Mouse (Mus musculus): ENCODE data around the gene Ciao2a. TPM values are rescaled to one million over a fixed set of nuclear protein-coding genes. Genes with fewer than 3 reads are reported as not detected.

Ciao2a gene
- polyA plus RNA-seq, 1 experiment from 2014 or later: 158 TPM

DNA sequence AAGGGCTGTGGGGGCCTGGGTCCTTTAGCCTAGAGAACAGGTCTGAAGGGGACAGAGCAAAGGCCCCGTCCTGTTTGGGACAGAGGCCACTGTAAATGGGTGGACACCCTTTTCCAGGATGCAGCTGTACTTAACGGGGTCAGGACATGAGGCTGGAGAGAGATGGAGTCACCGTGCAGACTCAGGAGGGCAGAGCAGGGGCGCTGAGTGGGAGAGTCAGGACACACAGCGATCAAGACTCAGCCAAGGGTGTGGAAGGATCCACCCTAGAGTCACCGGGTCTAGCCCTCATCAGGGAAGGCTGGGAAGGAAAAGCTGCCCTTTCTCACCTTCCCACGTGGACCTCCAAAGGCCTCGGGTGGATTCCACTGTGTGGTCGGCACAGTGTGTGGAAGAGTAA, 25.6 kb downstream of the Ciao2a start:
- Histone ChIP-seq H3K36me3 (ENCODE audit: control insufficient read depth, insufficient read depth, low read length) (no peaks in the 10 kb centered on the region), H3K9me3 (replicated peaks; ENCODE audit: control insufficient read depth, low read length) (no peaks in the 10 kb centered on the region), H3K27me3 (ENCODE audit: control insufficient read depth, insufficient read depth, low read length) (no peaks in the 10 kb centered on the region), H3K27ac (ENCODE audit: low read length) (no peak overlapping the region), H3K9ac (ENCODE audit: low read length) (no peak overlapping the region), H3K4me2 (ENCODE audit: low read depth, low read length) (no peak overlapping the region), H3K4me3 (replicated peaks; ENCODE audit: low read length) (no peak overlapping the region), H3K4me1 (ENCODE audit: control insufficient read depth, insufficient read depth, low read length) (no peaks in the 10 kb centered on the region)
- ATAC-seq (ENCODE audit: insufficient read depth, low FRiP score): no peak
- WGBS: 56% methylated on average over 9 of the region's 9 CpGs

DNA sequence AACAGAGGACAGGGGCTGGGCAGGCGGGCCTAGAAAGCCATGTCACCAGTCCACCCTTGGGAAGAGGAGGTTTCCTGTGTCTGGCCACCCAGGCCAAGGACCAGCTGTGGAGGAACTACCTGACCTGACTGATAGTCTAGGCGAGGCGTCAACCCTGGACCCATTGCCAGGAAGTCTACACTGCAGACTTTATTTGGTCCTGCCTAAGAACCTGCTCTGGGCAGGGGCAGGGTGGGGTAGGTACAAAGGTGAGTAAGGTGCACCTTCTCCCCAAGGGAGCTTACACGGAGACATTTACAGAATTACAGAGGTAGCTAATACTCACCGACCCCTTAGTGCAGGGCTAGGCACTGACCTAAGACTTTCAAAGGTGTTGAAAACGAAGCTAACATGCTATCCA, 27.2 kb downstream of the Ciao2a start:
- H3K36me3 ChIP-seq (ENCODE audit: control insufficient read depth, insufficient read depth, low read length): no peaks in the 10 kb centered on the region
- H3K27me3 ChIP-seq (ENCODE audit: control insufficient read depth, insufficient read depth, low read length): no peaks in the 10 kb centered on the region
- no peak for ATAC-seq (ENCODE audit: insufficient read depth, low FRiP score)
- WGBS: 80% methylated on average over 6 of the region's 6 CpGs
- no peak overlapping the region for H3K27ac ChIP-seq (ENCODE audit: low read length)
- H3K4me1 ChIP-seq (ENCODE audit: control insufficient read depth, insufficient read depth, low read length): no peaks in the 10 kb centered on the region
- H3K4me2 ChIP-seq (ENCODE audit: low read depth, low read length): no peak overlapping the region
- no peaks in the 10 kb centered on the region for H3K9me3 ChIP-seq (replicated peaks; ENCODE audit: control insufficient read depth, low read length)
- no peak overlapping the region for H3K4me3 ChIP-seq (replicated peaks; ENCODE audit: low read length)
- H3K9ac ChIP-seq (ENCODE audit: low read length): no peak overlapping the region

GRCm38 (mm10) chr9:66154013-66154412, 27.6 kb downstream of the Ciao2a start:
- H3K9ac ChIP-seq (ENCODE audit: low read length): no peak overlapping the region
- WGBS: 89% methylated on average over 9 of the region's 9 CpGs
- no peak overlapping the region for H3K27ac ChIP-seq (ENCODE audit: low read length)

DNA sequence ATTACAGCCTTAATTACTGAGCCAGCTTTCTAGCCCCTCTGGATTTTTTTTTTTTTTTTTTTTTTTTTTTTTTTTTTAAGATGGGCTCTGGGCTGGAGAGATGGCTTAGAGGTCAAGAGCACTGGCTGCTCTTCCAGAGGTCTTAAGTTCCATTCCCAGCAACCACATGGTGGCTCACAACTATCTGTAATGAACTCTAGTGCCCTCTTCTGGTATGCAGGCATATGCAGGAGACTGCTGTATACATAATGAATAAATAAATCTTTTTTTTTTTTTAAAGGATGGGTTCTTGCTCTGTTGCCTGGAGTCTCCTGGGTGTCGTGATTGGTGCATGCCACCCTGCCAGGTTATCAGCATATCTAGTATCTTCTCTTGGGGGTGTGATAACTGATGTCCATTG, 29.1 kb downstream of the Ciao2a start:
- no peak overlapping the region for H3K4me2 ChIP-seq (ENCODE audit: low read depth, low read length)
- no peak for ATAC-seq (ENCODE audit: insufficient read depth, low FRiP score)
- H3K4me3 ChIP-seq (replicated peaks; ENCODE audit: low read length): no peak overlapping the region
- no peaks in the 10 kb centered on the region for H3K4me1 ChIP-seq (ENCODE audit: control insufficient read depth, insufficient read depth, low read length)
- no peak overlapping the region for H3K27ac ChIP-seq (ENCODE audit: low read length)
- no peak overlapping the region for H3K9ac ChIP-seq (ENCODE audit: low read length)
- H3K27me3 ChIP-seq (ENCODE audit: control insufficient read depth, insufficient read depth, low read length): no peaks in the 10 kb centered on the region
- no peaks in the 10 kb centered on the region for H3K36me3 ChIP-seq (ENCODE audit: control insufficient read depth, insufficient read depth, low read length)
- WGBS: 79% methylated on average over 1 of the region's 1 CpGs
- H3K9me3 ChIP-seq (replicated peaks; ENCODE audit: control insufficient read depth, low read length): no peaks in the 10 kb centered on the region

More at GRCm38 (mm10) chr9:66154013-66154412, 27.6 kb downstream of the Ciao2a start:
- Histone ChIP-seq H3K9me3 (replicated peaks; ENCODE audit: control insufficient read depth, low read length) (no peaks in the 10 kb centered on the region), H3K4me3 (replicated peaks; ENCODE audit: low read length) (no peak overlapping the region), H3K36me3 (ENCODE audit: control insufficient read depth, insufficient read depth, low read length) (no peaks in the 10 kb centered on the region), H3K4me1 (ENCODE audit: control insufficient read depth, insufficient read depth, low read length) (no peaks in the 10 kb centered on the region), H3K27me3 (ENCODE audit: control insufficient read depth, insufficient read depth, low read length) (no peaks in the 10 kb centered on the region), H3K4me2 (ENCODE audit: low read depth, low read length) (no peak overlapping the region)
- no peak for ATAC-seq (ENCODE audit: insufficient read depth, low FRiP score)

DNA sequence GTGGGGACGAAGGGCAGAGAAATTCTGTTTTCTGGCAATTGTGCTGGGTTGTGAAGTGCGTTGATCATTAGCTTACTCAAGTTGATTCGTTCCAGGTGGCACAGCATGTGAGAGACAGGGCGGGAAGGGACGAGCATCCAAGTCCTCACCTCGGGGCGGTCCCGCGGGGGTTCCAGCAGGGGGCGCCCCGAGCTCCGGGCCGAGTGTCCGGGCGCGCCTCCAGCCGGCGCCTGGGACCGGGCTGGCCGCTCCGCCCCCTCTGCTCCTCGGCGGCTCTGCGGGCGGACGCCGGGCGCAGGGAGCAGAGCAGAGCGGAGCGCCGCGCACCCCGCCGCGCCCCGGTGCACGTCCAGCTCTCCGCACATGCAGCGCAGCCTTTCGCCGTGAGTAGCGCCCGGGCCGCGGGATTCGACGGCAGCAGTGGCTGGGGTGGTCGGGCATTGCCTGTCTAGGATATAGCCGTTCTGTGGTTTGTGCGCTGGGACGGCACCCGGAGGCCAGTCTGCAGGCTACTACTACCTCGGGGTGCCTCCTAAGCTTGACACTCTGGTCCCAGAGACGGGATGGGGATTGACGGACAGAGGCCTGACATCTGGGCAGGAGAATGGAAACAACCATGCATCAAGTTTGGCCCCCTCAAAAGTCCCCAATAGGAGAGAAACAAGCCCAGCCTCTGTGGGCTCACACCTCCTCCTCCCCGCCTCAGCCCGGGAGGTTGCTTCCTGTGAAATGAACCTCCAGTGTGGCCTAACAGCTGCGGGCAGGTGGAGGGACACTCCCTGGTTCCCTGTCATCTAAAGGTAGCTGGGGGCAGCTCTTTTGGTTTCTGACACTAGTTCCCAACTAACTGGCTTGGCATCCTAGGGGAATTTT, 31.8 kb downstream of the Ciao2a start, which contains the start of gene Dapk2:
Dapk2 (plus strand) TSS at position 266 of the 873 bp plus-strand sequence.
- Histone ChIP-seq H3K4me1 (ENCODE audit: control insufficient read depth, insufficient read depth, low read length) (no peaks in the 10 kb centered on the region), H3K27me3 (ENCODE audit: control insufficient read depth, insufficient read depth, low read length) (no peaks in the 10 kb centered on the region), H3K9me3 (replicated peaks; ENCODE audit: control insufficient read depth, low read length) (no peaks in the 10 kb centered on the region), H3K4me3 (replicated peaks; ENCODE audit: low read length) (peak within 1 kb of the TSS; percentile 54), H3K4me2 (ENCODE audit: low read depth, low read length) (peak within 1 kb of the TSS; percentile 82), H3K27ac (ENCODE audit: low read length) (no peak within 1 kb of the TSS), H3K9ac (ENCODE audit: low read length) (peak within 1 kb of the TSS; percentile 74), H3K36me3 (ENCODE audit: control insufficient read depth, insufficient read depth, low read length) (no peaks in the 10 kb centered on the region)
- ATAC-seq (ENCODE audit: insufficient read depth, low FRiP score): peak; percentile 89
- WGBS: 2% methylated on average over 58 of the region's 58 CpGs

DNA sequence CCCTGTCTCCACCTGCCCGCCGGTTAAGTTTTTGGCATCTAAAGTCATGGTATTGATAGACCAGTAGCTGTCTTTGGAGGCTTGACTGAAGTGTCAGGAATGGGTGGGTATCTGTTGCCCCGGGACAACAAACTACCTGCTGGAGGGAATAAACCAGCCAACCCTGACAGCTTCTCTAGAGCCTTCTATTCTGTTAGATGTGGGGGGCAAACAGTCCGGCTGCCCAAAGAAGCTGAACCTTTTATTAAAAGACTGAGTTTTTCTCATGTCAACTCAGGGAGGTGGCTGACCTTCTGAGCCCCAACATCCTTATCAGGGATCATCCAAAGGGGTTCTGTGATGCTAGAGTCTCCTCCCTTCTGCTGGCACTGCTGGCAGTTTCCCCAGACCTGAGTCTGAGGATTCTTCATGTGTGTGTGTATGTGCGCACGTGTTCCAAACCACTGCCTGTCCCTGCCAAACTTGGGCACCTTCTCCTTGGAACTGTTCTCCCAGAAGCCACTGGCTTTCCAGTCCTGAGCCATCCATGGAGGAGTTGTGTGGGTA, 32.5 kb downstream of the Ciao2a start:
- no peak for ATAC-seq (ENCODE audit: insufficient read depth, low FRiP score)

GRCm38 (mm10) chr9:66160155-66160554, 33.7 kb downstream of the Ciao2a start:
- H3K9me3 ChIP-seq (replicated peaks; ENCODE audit: control insufficient read depth, low read length): no peaks in the 10 kb centered on the region
- no peaks in the 10 kb centered on the region for H3K36me3 ChIP-seq (ENCODE audit: control insufficient read depth, insufficient read depth, low read length)
- WGBS: 90% methylated on average over 2 of the region's 2 CpGs
- H3K4me1 ChIP-seq (ENCODE audit: control insufficient read depth, insufficient read depth, low read length): no peaks in the 10 kb centered on the region
- no peak overlapping the region for H3K27ac ChIP-seq (ENCODE audit: low read length)
- H3K4me3 ChIP-seq (replicated peaks; ENCODE audit: low read length): no peak overlapping the region
- no peak overlapping the region for H3K9ac ChIP-seq (ENCODE audit: low read length)
- H3K27me3 ChIP-seq (ENCODE audit: control insufficient read depth, insufficient read depth, low read length): no peaks in the 10 kb centered on the region
- no peak overlapping the region for H3K4me2 ChIP-seq (ENCODE audit: low read depth, low read length)
- ATAC-seq (ENCODE audit: insufficient read depth, low FRiP score): no peak

More for the DNA sequence above, 32.5 kb downstream of the Ciao2a start:
- H3K4me3 ChIP-seq (replicated peaks; ENCODE audit: low read length): peak overlapping the region; percentile 54
- H3K36me3 ChIP-seq (ENCODE audit: control insufficient read depth, insufficient read depth, low read length): no peaks in the 10 kb centered on the region
- peak overlapping the region; percentile 82 for H3K4me2 ChIP-seq (ENCODE audit: low read depth, low read length)
- H3K4me1 ChIP-seq (ENCODE audit: control insufficient read depth, insufficient read depth, low read length): no peaks in the 10 kb centered on the region
- H3K27ac ChIP-seq (ENCODE audit: low read length): no peak overlapping the region
- no peak overlapping the region for H3K9ac ChIP-seq (ENCODE audit: low read length)
- H3K27me3 ChIP-seq (ENCODE audit: control insufficient read depth, insufficient read depth, low read length): no peaks in the 10 kb centered on the region
- WGBS: 78% methylated on average over 6 of the region's 6 CpGs
- no peaks in the 10 kb centered on the region for H3K9me3 ChIP-seq (replicated peaks; ENCODE audit: control insufficient read depth, low read length)

- ATAC-seq (ENCODE audit: insufficient read depth, low FRiP score): no peak
- no peak overlapping the region for H3K27ac ChIP-seq (ENCODE audit: low read length)
- H3K27me3 ChIP-seq (ENCODE audit: control insufficient read depth, insufficient read depth, low read length): no peaks in the 10 kb centered on the region
Measured at GRCm38 (mm10) chr9:66162995-66163394, 36.6 kb downstream of the Ciao2a start.

GRCm38 (mm10) chr9:66167222-66167621, 40.8 kb downstream of the Ciao2a start:
- Histone ChIP-seq H3K4me2 (ENCODE audit: low read depth, low read length) (no peak overlapping the region), H3K9me3 (replicated peaks; ENCODE audit: control insufficient read depth, low read length) (no peaks in the 10 kb centered on the region), H3K36me3 (ENCODE audit: control insufficient read depth, insufficient read depth, low read length) (no peaks in the 10 kb centered on the region), H3K27ac (ENCODE audit: low read length) (no peak overlapping the region), H3K4me3 (replicated peaks; ENCODE audit: low read length) (no peak overlapping the region), H3K4me1 (ENCODE audit: control insufficient read depth, insufficient read depth, low read length) (peaks cover 7% of the 10 kb centered on the region), H3K9ac (ENCODE audit: low read length) (no peak overlapping the region), H3K27me3 (ENCODE audit: control insufficient read depth, insufficient read depth, low read length) (no peaks in the 10 kb centered on the region)
- 81% methylated on average over 5 of the region's 5 CpGs for whole genome bisulfite sequencing
- no peak for ATAC-seq (ENCODE audit: insufficient read depth, low FRiP score)

More at GRCm38 (mm10) chr9:66162995-66163394, 36.6 kb downstream of the Ciao2a start:
- Histone ChIP-seq H3K36me3 (ENCODE audit: control insufficient read depth, insufficient read depth, low read length) (no peaks in the 10 kb centered on the region), H3K9me3 (replicated peaks; ENCODE audit: control insufficient read depth, low read length) (no peaks in the 10 kb centered on the region), H3K4me2 (ENCODE audit: low read depth, low read length) (no peak overlapping the region), H3K4me3 (replicated peaks; ENCODE audit: low read length) (no peak overlapping the region), H3K4me1 (ENCODE audit: control insufficient read depth, insufficient read depth, low read length) (peaks cover 4% of the 10 kb centered on the region; the same call in 1 of the 2 replicates), H3K9ac (ENCODE audit: low read length) (no peak overlapping the region)
- WGBS: 77% methylated on average over 9 of the region's 9 CpGs
